Mouse (Mus musculus) embryonic facial prominence, embryonic 15.5 days (tissue): Measurements from ENCODE around the gene Caprin1. TPM values are rescaled to one million over a fixed set of nuclear protein-coding genes. Genes with fewer than 3 reads are reported as not detected.
A peak's percentile ranks its signal among the peaks of the same experiment; 100 is the strongest.

Experiments
- ATAC-seq: fragments of 200-750 bp; cut with Nextera tagmentation; 2 replicates; pipeline ENCODE4 v1.8.0; 2017; ENCODE audit warnings: low read depth, moderate TSS enrichment; ENCODE audit not compliant: insufficient number of reproducible peaks, low FRiP score, low TSS enrichment
- H3K27ac ChIP-seq: fragments of 300-500 bp; sonication (generic); replicated peaks from 2 replicates; pipeline ENCODE4 v1.5.1; 2015; ENCODE audit warnings: mild to moderate bottlenecking, inconsistent platforms
- H3K27me3 ChIP-seq: fragments of 300-500 bp; sonication (generic); 2 replicates; pipeline ENCODE4 v1.6.1; 2015; ENCODE audit warnings: inconsistent platforms
- H3K36me3 ChIP-seq: fragments of 300-500 bp; sonication (generic); 2 replicates; pipeline ENCODE4 v1.6.1; 2015; ENCODE audit warnings: mild to moderate bottlenecking, inconsistent platforms
- H3K4me1 ChIP-seq: fragments of 300-500 bp; sonication (generic); 2 replicates; pipeline ENCODE4 v1.6.1; 2015; ENCODE audit warnings: inconsistent platforms
- H3K4me2 ChIP-seq: fragments of 300-500 bp; sonication (generic); replicated peaks from 2 replicates; pipeline ENCODE4 v1.6.1; 2015; ENCODE audit warnings: mild to moderate bottlenecking, inconsistent platforms
- H3K4me3 ChIP-seq: fragments of 300-500 bp; sonication (generic); replicated peaks from 2 replicates; pipeline ENCODE4 v1.5.1; 2015; ENCODE audit warnings: mild to moderate bottlenecking, inconsistent platforms
- H3K9ac ChIP-seq: fragments of 300-500 bp; sonication (generic); 2 replicates; pipeline ENCODE4 v1.6.1; 2015; ENCODE audit warnings: inconsistent platforms
- H3K9me3 ChIP-seq: fragments of 300-500 bp; sonication (generic); replicated peaks from 2 replicates; pipeline ENCODE4 v1.6.1; 2016; ENCODE audit warnings: inconsistent platforms
- WGBS: fragments of 180-500 bp; shearing (Covaris S2); methylation state at CpG from one replicate; pipeline ENCODE4 v1.1.7; 2015; 5-methylcytosine and 5-hydroxymethylcytosine counted together
- polyA plus RNA-seq: library from polyadenylated mRNA; unstranded; fragments of >200 nt; fragmentation: Nextera tagmentation; extraction: Ambion mirVana; gene quantifications from 2 replicates; pipeline ENCODE4 v1.2.1, GENCODE M21; 2015

Gene Caprin1
- polyA plus RNA-seq, 1 experiment from 2014 or later: 248 TPM

- Histone ChIP-seq H3K4me2 (no peak overlapping the region), H3K27me3 (no peaks in the 10 kb centered on the region), H3K36me3 (no peaks in the 10 kb centered on the region), H3K27ac (no peak overlapping the region), H3K4me1 (no peaks in the 10 kb centered on the region), H3K9me3 (no peaks in the 10 kb centered on the region), H3K9ac (no peak overlapping the region), H3K4me3 (no peak overlapping the region)
- no peak for ATAC-seq
Observed at GRCm38 (mm10) chr2:103828900-103829299, 31.5 kb upstream of the Caprin1 start.

- H3K27me3 ChIP-seq: no peaks in the 10 kb centered on the region
- no peak overlapping the region for H3K9ac ChIP-seq
- no peaks in the 10 kb centered on the region for H3K36me3 ChIP-seq
- H3K27ac ChIP-seq: no peak overlapping the region
- no peaks in the 10 kb centered on the region for H3K4me1 ChIP-seq
- H3K4me2 ChIP-seq: no peak overlapping the region
- WGBS: 86% methylated on average over 4 of the region's 4 CpGs
- no peak for ATAC-seq
- no peaks in the 10 kb centered on the region for H3K9me3 ChIP-seq
- no peak overlapping the region for H3K4me3 ChIP-seq
Observed at GRCm38 (mm10) chr2:103824916-103825315, 27.5 kb upstream of the Caprin1 start.

GRCm38 (mm10) chr2:103822560-103822959 is 25.1 kb upstream of the Caprin1 start:
- H3K27ac ChIP-seq: no peak overlapping the region
- no peaks in the 10 kb centered on the region for H3K36me3 ChIP-seq
- H3K4me3 ChIP-seq: no peak overlapping the region
- 69% methylated on average over 7 of the region's 7 CpGs for WGBS
- H3K9me3 ChIP-seq: no peaks in the 10 kb centered on the region
- H3K4me1 ChIP-seq: no peaks in the 10 kb centered on the region
- no peak overlapping the region for H3K9ac ChIP-seq
- H3K4me2 ChIP-seq: no peak overlapping the region
- no peak for ATAC-seq
- no peaks in the 10 kb centered on the region for H3K27me3 ChIP-seq

GRCm38 (mm10) chr2:103817145-103817895 is 19.9 kb upstream of the Caprin1 start:
- 25% methylated on average over 6 of the region's 6 CpGs for WGBS
- Histone ChIP-seq H3K9ac (no peak overlapping the region), H3K4me2 (peak overlapping the region; percentile 27; the same call in 1 of the 2 replicates), H3K27ac (no peak overlapping the region), H3K27me3 (no peaks in the 10 kb centered on the region), H3K4me3 (peak overlapping the region; percentile 13), H3K4me1 (no peaks in the 10 kb centered on the region), H3K36me3 (no peaks in the 10 kb centered on the region), H3K9me3 (no peaks in the 10 kb centered on the region)
- peak; percentile 75; the same call in 1 of the 2 replicates for ATAC-seq

GRCm38 (mm10) chr2:103815976-103816375 is 18.5 kb upstream of the Caprin1 start:
- H3K27ac ChIP-seq: no peak overlapping the region
- no peak for ATAC-seq
- H3K4me1 ChIP-seq: no peaks in the 10 kb centered on the region
- H3K9ac ChIP-seq: no peak overlapping the region
- no peaks in the 10 kb centered on the region for H3K9me3 ChIP-seq
- no peak overlapping the region for H3K4me2 ChIP-seq
- no peaks in the 10 kb centered on the region for H3K27me3 ChIP-seq
- WGBS: 88% methylated on average over 3 of the region's 3 CpGs
- no peaks in the 10 kb centered on the region for H3K36me3 ChIP-seq
- no peak overlapping the region for H3K4me3 ChIP-seq

GRCm38 (mm10) chr2:103811465-103812191 is 14.2 kb upstream of the Caprin1 start:
- Histone ChIP-seq H3K27me3 (no peaks in the 10 kb centered on the region), H3K36me3 (no peaks in the 10 kb centered on the region), H3K4me1 (no peaks in the 10 kb centered on the region), H3K27ac (no peak overlapping the region), H3K9me3 (no peaks in the 10 kb centered on the region), H3K4me2 (no peak overlapping the region), H3K9ac (no peak overlapping the region), H3K4me3 (no peak overlapping the region)
- ATAC-seq: no peak
- 60% methylated on average over 5 of the region's 5 CpGs for WGBS

- Histone ChIP-seq H3K27me3 (no peaks in the 10 kb centered on the region), H3K27ac (no peak overlapping the region), H3K4me3 (no peak overlapping the region), H3K9ac (no peak overlapping the region), H3K9me3 (no peaks in the 10 kb centered on the region), H3K4me1 (no peaks in the 10 kb centered on the region), H3K36me3 (no peaks in the 10 kb centered on the region), H3K4me2 (no peak overlapping the region)
- ATAC-seq: no peak
- WGBS: 86% methylated on average over 6 of the region's 6 CpGs
Observed at GRCm38 (mm10) chr2:103810412-103810811, 13.0 kb upstream of the Caprin1 start.

GRCm38 (mm10) chr2:103808466-103808865 is 11.0 kb upstream of the Caprin1 start:
- ATAC-seq: no peak
- H3K27me3 ChIP-seq: no peaks in the 10 kb centered on the region
- no peak overlapping the region for H3K4me2 ChIP-seq
- H3K4me3 ChIP-seq: no peak overlapping the region
- no peaks in the 10 kb centered on the region for H3K4me1 ChIP-seq
- H3K9ac ChIP-seq: no peak overlapping the region
- no peak overlapping the region for H3K27ac ChIP-seq
- H3K9me3 ChIP-seq: no peaks in the 10 kb centered on the region
- no peaks in the 10 kb centered on the region for H3K36me3 ChIP-seq

GRCm38 (mm10) chr2:103803770-103804530 is 6.5 kb upstream of the Caprin1 start:
- 70% methylated on average over 5 of the region's 5 CpGs for WGBS
- H3K27me3 ChIP-seq: no peaks in the 10 kb centered on the region
- no peaks in the 10 kb centered on the region for H3K9me3 ChIP-seq
- H3K4me2 ChIP-seq: no peak overlapping the region
- no peak overlapping the region for H3K27ac ChIP-seq
- no peaks in the 10 kb centered on the region for H3K4me1 ChIP-seq
- ATAC-seq: no peak
- H3K36me3 ChIP-seq: no peaks in the 10 kb centered on the region
- H3K4me3 ChIP-seq: no peak overlapping the region
- no peak overlapping the region for H3K9ac ChIP-seq

GRCm38 (mm10) chr2:103802422-103802821 is 5.0 kb upstream of the Caprin1 start:
- ATAC-seq: no peak
- H3K4me3 ChIP-seq: no peak overlapping the region
- H3K9me3 ChIP-seq: no peaks in the 10 kb centered on the region
- H3K27ac ChIP-seq: no peak overlapping the region
- H3K36me3 ChIP-seq: no peaks in the 10 kb centered on the region
- H3K27me3 ChIP-seq: no peaks in the 10 kb centered on the region
- no peak overlapping the region for H3K9ac ChIP-seq
- H3K4me2 ChIP-seq: no peak overlapping the region
- 0 out of 2 replicates have a peak, but pooled peaks cover 4% of the 10 kb centered on the region for H3K4me1 ChIP-seq
- WGBS: 77% methylated on average over 1 of the region's 1 CpGs

- Histone ChIP-seq H3K4me2 (peak overlapping the region; percentile 71), H3K4me1 (peaks cover 17% of the 10 kb centered on the region), H3K27me3 (no peaks in the 10 kb centered on the region), H3K9me3 (no peaks in the 10 kb centered on the region), H3K9ac (peak overlapping the region; percentile 95), H3K36me3 (peaks cover 17% of the 10 kb centered on the region), H3K4me3 (peak overlapping the region; percentile 95), H3K27ac (peak overlapping the region; percentile 100)
- under 1% methylated on average over 62 of the region's 72 CpGs for WGBS
- ATAC-seq: peak; percentile 69
Observed at GRCm38 (mm10) chr2:103796861-103797466, 485 bp downstream of the Caprin1 start.
